Mouse (Mus musculus) CD4-positive, CD25-positive, alpha-beta regulatory T cell, adult 9 weeks (primary cell): ENCODE data around the gene Olfr1053. TPM values are rescaled to one million over a fixed set of nuclear protein-coding genes. Genes with fewer than 3 reads are reported as not detected.

Experiments
- polyA plus RNA-seq: library from polyadenylated mRNA; unstranded; fragments of 100-300 nt; shearing (Covaris generic); gene quantifications from one replicate; pipeline ENCODE4 v1.2.1, GENCODE M21; 2017

Gene Olfr1053
- not detected for polyA plus RNA-seq

GRCm38 (mm10) chr2:86315184-86315583, at the start of gene Olfr1053:
Olfr1053 (minus strand) TSS chr2:86315284.

GRCm38 (mm10) chr2:86362369-86362768, 47.3 kb upstream of the Olfr1053 start, which contains the start of gene Olfr1056:
Olfr1056 (minus strand) TSS chr2:86362469.

GRCm38 (mm10) chr2:86350184-86350583, 35.1 kb upstream of the Olfr1053 start, which contains the start of gene Olfr1055:
Olfr1055 (minus strand) TSS chr2:86350284.

GRCm38 (mm10) chr2:86335333-86335732, 20.2 kb upstream of the Olfr1053 start, which contains the start of gene Olfr1054:
Olfr1054 (minus strand) TSS chr2:86335433.

GRCm38 (mm10) chr2:86292155-86292554, 22.9 kb downstream of the Olfr1053 start, which contains the start of gene Olfr1052:
Olfr1052 (plus strand) TSS chr2:86292455.

GRCm38 (mm10) chr2:86278988-86279387, 36.1 kb downstream of the Olfr1053 start, which contains the start of gene Olfr1051:
Olfr1051 (minus strand) TSS chr2:86279088.

Other genes starting within 250 kb of the Olfr1053 start
- gene Olfr1036, start 241.3 kb downstream of the Olfr1053 start, polyA plus RNA-seq = not detected
- not detected for gene Olfr1037, start 227.9 kb downstream of the Olfr1053 start, polyA plus RNA-seq
- gene Olfr1039, start 179.4 kb downstream of the Olfr1053 start, polyA plus RNA-seq = not detected
- gene Olfr1040, start 168.6 kb downstream of the Olfr1053 start, polyA plus RNA-seq = not detected
- gene Olfr1042, start 153.4 kb downstream of the Olfr1053 start, polyA plus RNA-seq = not detected
- not detected for gene Olfr1043, start 147.8 kb downstream of the Olfr1053 start, polyA plus RNA-seq
- gene Olfr1044, start 137.5 kb downstream of the Olfr1053 start, polyA plus RNA-seq = not detected
- gene Olfr52, start 129.6 kb downstream of the Olfr1053 start, polyA plus RNA-seq = not detected
- gene Olfr1045, start 112.3 kb downstream of the Olfr1053 start, polyA plus RNA-seq = not detected
- gene Olfr1046, start 96.0 kb downstream of the Olfr1053 start, polyA plus RNA-seq = not detected
- gene Olfr1047, start 83.9 kb downstream of the Olfr1053 start, polyA plus RNA-seq = not detected
- not detected for gene Olfr1048, start 75.0 kb downstream of the Olfr1053 start, polyA plus RNA-seq
- not detected for gene Olfr1049, start 57.0 kb downstream of the Olfr1053 start, polyA plus RNA-seq
- gene Olfr1051, start 36.2 kb downstream of the Olfr1053 start, polyA plus RNA-seq = not detected
- not detected for gene Olfr1052, start 22.8 kb downstream of the Olfr1053 start, polyA plus RNA-seq
- not detected for gene Olfr1054, start 20.1 kb upstream of the Olfr1053 start, polyA plus RNA-seq
- gene Olfr1055, start 35.0 kb upstream of the Olfr1053 start, polyA plus RNA-seq = not detected
- not detected for gene Olfr1056, start 47.2 kb upstream of the Olfr1053 start, polyA plus RNA-seq
- not detected for gene Olfr1057, start 63.1 kb upstream of the Olfr1053 start, polyA plus RNA-seq
- gene Olfr1058, start 73.3 kb upstream of the Olfr1053 start, polyA plus RNA-seq = not detected
- not detected for gene Olfr1061, start 98.8 kb upstream of the Olfr1053 start, polyA plus RNA-seq
- gene Olfr1062, start 111.5 kb upstream of the Olfr1053 start, polyA plus RNA-seq = not detected
- gene Olfr1065, start 135.3 kb upstream of the Olfr1053 start, polyA plus RNA-seq = not detected
- not detected for gene Olfr1066, start 141.0 kb upstream of the Olfr1053 start, polyA plus RNA-seq
- not detected for gene Olfr228, start 172.1 kb upstream of the Olfr1053 start, polyA plus RNA-seq
- not detected for gene Olfr1076, start 193.2 kb upstream of the Olfr1053 start, polyA plus RNA-seq
- not detected for gene Olfr1079, start 227.2 kb upstream of the Olfr1053 start, polyA plus RNA-seq
- gene Olfr1080, start 243.0 kb upstream of the Olfr1053 start, polyA plus RNA-seq = not detected